Mouse (Mus musculus) activated CD4-positive, CD25-positive, alpha-beta regulatory T cell, adult 9 weeks (primary cell): Measurements from ENCODE around the gene Galc. TPM values are rescaled to one million over a fixed set of nuclear protein-coding genes. Genes with fewer than 3 reads are reported as not detected.

Source experiments
- polyA plus RNA-seq: library from polyadenylated mRNA; unstranded; fragments of 100-300 nt; shearing (Covaris generic); gene quantifications from one replicate; pipeline ENCODE4 v1.2.1, GENCODE M21; 2017

Galc gene
- polyA plus RNA-seq: 3.4 TPM

GRCm38 (mm10) chr12:98258845-98259517 lies at the start of gene Galc:
Gene Galc, minus strand, starts transcription at chr12:98259459.

GRCm38 (mm10) chr12:98268441-98269369 lies 9.4 kb upstream of the Galc start, which contains the start of gene Gpr65:
Gene Gpr65, plus strand, starts transcription at chr12:98268635.

Other genes starting within 250 kb of the Galc start
- 48.9 TPM for gene Gpr65, start 9.2 kb upstream of the Galc start, polyA plus RNA-seq